Mouse (Mus musculus): Measurements from ENCODE around the gene Mrps35. TPM values are rescaled to one million over a fixed set of nuclear protein-coding genes. Genes with fewer than 3 reads are reported as not detected.
A peak's percentile ranks its signal among the peaks of the same experiment; 100 is the strongest.

Mrps35 gene
- polyA plus RNA-seq, 1 experiment, result 3.1 TPM

DNA sequence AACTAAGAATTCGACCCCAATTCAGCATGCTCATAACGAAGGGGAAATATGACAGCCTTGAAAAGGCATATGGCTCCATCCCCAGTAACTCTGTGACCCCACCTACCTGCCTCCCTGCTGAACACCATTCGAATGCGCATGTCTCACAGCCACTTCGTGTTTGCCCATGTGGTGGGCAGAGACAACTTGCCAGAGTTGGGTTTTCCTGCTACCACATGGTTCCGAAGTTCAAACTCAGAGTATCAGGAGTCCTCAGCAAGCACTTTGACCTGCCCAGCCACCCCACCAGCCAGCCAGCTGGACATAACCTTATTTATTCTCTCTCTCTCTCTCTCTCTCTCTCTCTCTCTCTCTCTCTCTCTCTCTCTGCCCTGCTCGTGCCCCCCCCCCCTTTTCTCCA, 45.2 kb downstream of the Mrps35 start:
- Histone ChIP-seq H3K4me3 (ENCODE audit: control insufficient read depth, low read depth, low read length) (no peak overlapping the region), H3K27ac (ENCODE audit: control insufficient read depth, insufficient read depth, low read depth, low read length) (no peak overlapping the region), H3K36me3 (ENCODE audit: control insufficient read depth, insufficient read depth, low read length) (no peaks in the 10 kb centered on the region), H3K27me3 (ENCODE audit: control insufficient read depth, insufficient read depth, low read length) (no peaks in the 10 kb centered on the region), H3K4me1 (ENCODE audit: control insufficient read depth, insufficient read depth, low read length) (peaks cover 18% of the 10 kb centered on the region)
- TF ChIP-seq POLR2A (IDR thresholded peaks at IDR 0.05; ENCODE audit: control insufficient read depth, low read depth, low read length) (no peak), CTCF (IDR thresholded peaks at IDR 0.05; ENCODE audit: control insufficient read depth, insufficient read depth, insufficient replicate concordance, low read depth, low read length) (no peak)

DNA sequence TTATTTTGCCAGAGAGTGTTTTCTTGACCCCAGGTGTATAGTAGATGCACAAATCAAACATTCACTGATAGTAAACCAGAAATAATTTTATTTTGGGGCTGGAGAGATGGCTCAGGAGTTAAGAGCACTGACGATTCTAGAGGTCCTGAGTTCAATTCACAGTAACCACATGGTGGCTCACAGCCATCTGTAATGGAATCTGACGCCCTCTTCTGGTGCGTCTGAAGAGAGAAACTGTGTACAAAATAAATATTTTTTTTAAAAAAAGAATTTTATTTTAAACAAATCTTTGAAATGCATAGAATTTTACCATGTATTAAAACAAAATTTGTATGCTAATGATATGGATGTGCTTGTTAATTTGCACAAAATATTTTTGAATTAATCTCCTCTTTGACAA, 46.0 kb downstream of the Mrps35 start:
- Histone ChIP-seq H3K36me3 (ENCODE audit: control insufficient read depth, insufficient read depth, low read length) (no peaks in the 10 kb centered on the region), H3K27ac (ENCODE audit: control insufficient read depth, insufficient read depth, low read depth, low read length) (no peak overlapping the region), H3K4me3 (ENCODE audit: control insufficient read depth, low read depth, low read length) (no peak overlapping the region), H3K27me3 (ENCODE audit: control insufficient read depth, insufficient read depth, low read length) (no peaks in the 10 kb centered on the region), H3K4me1 (ENCODE audit: control insufficient read depth, insufficient read depth, low read length) (peaks cover 18% of the 10 kb centered on the region)
- TF ChIP-seq POLR2A (IDR thresholded peaks at IDR 0.05; ENCODE audit: control insufficient read depth, low read depth, low read length) (no peak), CTCF (IDR thresholded peaks at IDR 0.05; ENCODE audit: control insufficient read depth, insufficient read depth, insufficient replicate concordance, low read depth, low read length) (no peak)

DNA sequence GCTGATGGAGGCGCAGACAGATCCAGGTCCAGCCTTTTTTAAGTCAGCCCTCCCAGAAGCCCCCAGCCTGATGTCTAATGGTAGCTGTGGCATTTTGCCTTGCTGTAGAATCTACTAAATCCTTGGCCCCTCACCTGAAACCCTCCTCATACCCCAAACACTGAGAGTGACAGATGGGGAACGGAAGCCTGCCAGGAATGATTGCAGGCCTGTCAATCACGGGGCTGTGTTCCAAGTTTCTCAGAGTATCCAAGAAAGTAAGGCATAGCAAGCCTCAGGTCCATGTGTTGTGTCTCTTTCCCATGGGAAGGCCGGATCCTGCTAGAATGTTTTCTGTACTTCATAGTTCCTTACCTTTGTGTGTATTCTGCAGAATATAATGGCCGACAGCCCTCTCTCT, 47.6 kb downstream of the Mrps35 start:
- H3K27me3 ChIP-seq (ENCODE audit: control insufficient read depth, insufficient read depth, low read length), result no peaks in the 10 kb centered on the region
- no peak for TF ChIP-seq CTCF (IDR thresholded peaks at IDR 0.05; ENCODE audit: control insufficient read depth, insufficient read depth, insufficient replicate concordance, low read depth, low read length)
- no peak for TF ChIP-seq POLR2A (IDR thresholded peaks at IDR 0.05; ENCODE audit: control insufficient read depth, low read depth, low read length)
- no peaks in the 10 kb centered on the region for H3K36me3 ChIP-seq (ENCODE audit: control insufficient read depth, insufficient read depth, low read length)
- H3K27ac ChIP-seq (ENCODE audit: control insufficient read depth, insufficient read depth, low read depth, low read length), result no peak overlapping the region
- no peak overlapping the region for H3K4me3 ChIP-seq (ENCODE audit: control insufficient read depth, low read depth, low read length)
- peaks cover 18% of the 10 kb centered on the region for H3K4me1 ChIP-seq (ENCODE audit: control insufficient read depth, insufficient read depth, low read length)

DNA sequence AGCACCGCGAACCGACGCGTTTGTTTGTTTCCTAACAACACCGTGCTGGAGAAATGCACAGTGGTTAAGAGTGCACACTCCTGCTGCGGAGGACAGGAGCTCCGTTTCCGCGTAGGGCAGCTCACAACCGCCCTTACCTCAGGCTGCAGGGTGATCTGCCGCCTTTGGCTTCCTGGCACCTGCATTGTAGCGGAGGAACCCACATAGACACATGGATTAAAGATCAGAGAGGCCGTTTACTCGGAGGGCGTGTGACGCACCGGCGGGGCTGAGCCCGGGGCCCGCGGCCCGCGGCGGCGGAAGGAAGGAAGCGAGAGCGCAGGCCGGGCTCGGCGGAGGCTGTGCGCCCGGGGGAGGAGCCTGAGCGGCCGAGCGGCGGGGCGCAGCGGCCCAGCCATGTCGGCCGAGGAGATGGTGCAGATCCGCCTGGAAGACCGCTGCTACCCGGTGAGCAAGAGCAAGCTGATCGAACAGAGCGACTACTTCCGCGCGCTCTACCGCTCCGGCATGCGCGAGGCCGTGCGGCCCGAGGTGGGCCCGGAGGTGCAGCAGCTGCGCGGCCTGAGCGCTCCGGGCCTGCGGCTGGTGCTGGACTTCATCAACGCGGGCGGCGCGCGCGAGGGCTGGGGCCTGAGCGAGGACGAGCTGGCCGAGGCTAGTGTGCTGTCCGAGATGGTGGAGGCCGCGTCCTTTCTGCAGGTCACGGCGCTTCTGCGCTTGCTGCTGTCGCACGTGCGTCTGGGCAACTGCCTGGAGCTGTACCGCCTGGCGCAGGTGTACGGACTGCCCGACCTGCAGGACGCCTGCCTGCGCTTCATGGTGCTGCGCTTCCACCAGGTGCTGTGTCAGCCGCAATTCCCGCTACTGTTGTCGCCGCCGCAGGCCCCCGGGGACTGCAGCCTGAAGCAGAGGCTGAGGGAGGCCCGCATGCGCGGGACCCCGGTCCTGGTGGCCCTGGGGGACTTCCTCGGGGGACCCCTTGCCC, 48.9 kb downstream of the Mrps35 start, which contains the start of gene Klhl42:
Klhl42 (plus strand) TSS at position 244 of the 985 bp plus-strand sequence.
- H3K4me1 ChIP-seq (ENCODE audit: control insufficient read depth, insufficient read depth, low read length), result peaks cover 16% of the 10 kb centered on the region
- peak within 1 kb of the TSS; percentile 86 for H3K4me3 ChIP-seq (ENCODE audit: control insufficient read depth, low read depth, low read length)
- H3K27ac ChIP-seq (ENCODE audit: control insufficient read depth, insufficient read depth, low read depth, low read length), result peak within 1 kb of the TSS; percentile 56; the same call in 1 of the 2 replicates
- TF ChIP-seq CTCF (IDR thresholded peaks at IDR 0.05; ENCODE audit: control insufficient read depth, insufficient read depth, insufficient replicate concordance, low read depth, low read length), result no peak
- TF ChIP-seq POLR2A (IDR thresholded peaks at IDR 0.05; ENCODE audit: control insufficient read depth, low read depth, low read length), result peak; percentile 44; the same call in 1 of the 2 replicates
- H3K36me3 ChIP-seq (ENCODE audit: control insufficient read depth, insufficient read depth, low read length), result no peaks in the 10 kb centered on the region
- H3K27me3 ChIP-seq (ENCODE audit: control insufficient read depth, insufficient read depth, low read length), result no peaks in the 10 kb centered on the region

DNA sequence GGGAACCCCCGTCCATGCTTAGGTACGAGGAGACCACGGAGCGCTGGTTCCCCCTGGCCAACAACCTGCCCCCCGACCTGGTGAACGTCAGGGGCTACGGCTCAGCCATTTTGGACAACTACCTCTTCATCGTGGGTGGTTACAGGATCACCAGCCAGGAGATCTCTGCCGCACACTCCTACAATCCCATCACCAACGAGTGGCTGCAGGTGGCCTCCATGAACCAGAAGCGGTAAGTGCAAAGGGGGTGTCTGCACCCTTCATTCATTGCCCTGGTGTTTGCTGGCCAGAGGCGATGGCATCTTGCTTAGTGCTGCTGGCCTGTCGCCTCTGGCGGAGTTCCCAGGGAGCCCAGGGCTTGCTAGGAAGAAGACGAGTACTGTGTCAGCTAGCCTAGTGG, 49.6 kb downstream of the Mrps35 start:
- Histone ChIP-seq H3K27ac (ENCODE audit: control insufficient read depth, insufficient read depth, low read depth, low read length) (no peak overlapping the region), H3K4me3 (ENCODE audit: control insufficient read depth, low read depth, low read length) (peak overlapping the region; percentile 86), H3K27me3 (ENCODE audit: control insufficient read depth, insufficient read depth, low read length) (no peaks in the 10 kb centered on the region), H3K36me3 (ENCODE audit: control insufficient read depth, insufficient read depth, low read length) (no peaks in the 10 kb centered on the region), H3K4me1 (ENCODE audit: control insufficient read depth, insufficient read depth, low read length) (peaks cover 11% of the 10 kb centered on the region)
- TF ChIP-seq CTCF (IDR thresholded peaks at IDR 0.05; ENCODE audit: control insufficient read depth, insufficient read depth, insufficient replicate concordance, low read depth, low read length), result no peak
- no peak for TF ChIP-seq POLR2A (IDR thresholded peaks at IDR 0.05; ENCODE audit: control insufficient read depth, low read depth, low read length)

DNA sequence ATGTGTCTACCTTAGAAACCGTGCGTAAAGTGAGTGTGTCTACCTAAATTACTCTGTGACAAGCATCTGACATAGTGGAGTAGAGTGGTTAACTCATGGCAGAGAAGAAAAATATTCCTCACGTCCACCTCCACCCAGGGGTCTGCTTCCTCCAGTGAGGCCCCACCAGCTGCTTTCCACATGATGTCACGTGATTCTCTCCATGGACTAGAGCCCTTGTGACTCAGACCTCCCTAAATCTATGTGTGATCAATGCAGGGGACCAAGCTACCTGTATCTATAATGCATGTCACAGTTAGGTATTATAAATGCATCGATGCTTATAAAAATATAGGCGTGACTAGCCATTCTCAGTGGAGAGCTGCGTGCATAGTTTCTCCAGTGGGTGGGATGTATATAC, 52.2 kb downstream of the Mrps35 start:
- H3K4me1 ChIP-seq (ENCODE audit: control insufficient read depth, insufficient read depth, low read length), result peaks cover 11% of the 10 kb centered on the region
- H3K4me3 ChIP-seq (ENCODE audit: control insufficient read depth, low read depth, low read length), result no peak overlapping the region
- TF ChIP-seq POLR2A (IDR thresholded peaks at IDR 0.05; ENCODE audit: control insufficient read depth, low read depth, low read length) (no peak), CTCF (IDR thresholded peaks at IDR 0.05; ENCODE audit: control insufficient read depth, insufficient read depth, insufficient replicate concordance, low read depth, low read length) (no peak)
- H3K27ac ChIP-seq (ENCODE audit: control insufficient read depth, insufficient read depth, low read depth, low read length), result no peak overlapping the region
- H3K27me3 ChIP-seq (ENCODE audit: control insufficient read depth, insufficient read depth, low read length), result no peaks in the 10 kb centered on the region
- H3K36me3 ChIP-seq (ENCODE audit: control insufficient read depth, insufficient read depth, low read length), result no peaks in the 10 kb centered on the region

DNA sequence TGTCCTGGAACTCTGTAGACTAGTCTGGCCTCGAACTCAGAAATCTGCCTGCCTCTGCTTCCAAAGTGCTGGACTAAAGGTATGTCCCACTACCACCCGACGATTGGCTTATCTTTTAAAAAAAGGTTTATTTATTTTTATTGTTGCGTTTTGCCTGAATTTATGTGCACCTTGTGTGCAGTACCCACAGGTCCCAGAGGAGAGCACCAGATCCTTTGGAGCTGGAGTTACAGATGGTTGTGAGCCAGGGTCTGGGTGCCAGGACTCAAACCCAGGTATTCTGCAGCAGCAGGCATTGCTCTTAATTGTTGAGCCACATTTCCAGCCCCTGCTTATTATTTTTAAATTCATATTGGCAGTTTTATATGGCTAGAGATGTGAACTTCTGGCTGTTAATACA, 53.5 kb downstream of the Mrps35 start:
- H3K4me3 ChIP-seq (ENCODE audit: control insufficient read depth, low read depth, low read length), result no peak overlapping the region
- TF ChIP-seq CTCF (IDR thresholded peaks at IDR 0.05; ENCODE audit: control insufficient read depth, insufficient read depth, insufficient replicate concordance, low read depth, low read length) (no peak), POLR2A (IDR thresholded peaks at IDR 0.05; ENCODE audit: control insufficient read depth, low read depth, low read length) (no peak)
- H3K4me1 ChIP-seq (ENCODE audit: control insufficient read depth, insufficient read depth, low read length), result peaks cover 4% of the 10 kb centered on the region
- H3K27me3 ChIP-seq (ENCODE audit: control insufficient read depth, insufficient read depth, low read length), result no peaks in the 10 kb centered on the region
- no peak overlapping the region for H3K27ac ChIP-seq (ENCODE audit: control insufficient read depth, insufficient read depth, low read depth, low read length)
- no peaks in the 10 kb centered on the region for H3K36me3 ChIP-seq (ENCODE audit: control insufficient read depth, insufficient read depth, low read length)
